Mouse (Mus musculus) thymus, adult 2 months (tissue): ENCODE measurements around the gene Lat2. TPM values are rescaled to one million over a fixed set of nuclear protein-coding genes. Genes with fewer than 3 reads are reported as not detected.

ENCODE experiments used
- DNase-seq: peaks from one replicate; pipeline ENCODE4 v3.0.0; 2021
- H3K27ac ChIP-seq: fragments of 200-500 bp; 2 replicates; pipeline ENCODE4 v1.5.1; 2012; ENCODE audit warnings: low read length, control low read depth; ENCODE audit not compliant: control insufficient read depth, insufficient read depth
- H3K27me3 ChIP-seq: fragments of 200-500 bp; 2 replicates; pipeline ENCODE4 v1.6.1; 2012; ENCODE audit warnings: mild to moderate bottlenecking, low read length, moderate library complexity, mixed read lengths; ENCODE audit not compliant: control insufficient read depth, insufficient read depth
- H3K36me3 ChIP-seq: fragments of 200-500 bp; 2 replicates; pipeline ENCODE4 v1.6.1; 2012; ENCODE audit warnings: mild to moderate bottlenecking, low read length, moderate library complexity; ENCODE audit not compliant: control insufficient read depth, insufficient read depth
- H3K4me1 ChIP-seq: fragments of 200-500 bp; replicated peaks from 2 replicates; pipeline ENCODE4 v1.6.1; 2012; ENCODE audit warnings: low read length; ENCODE audit not compliant: control insufficient read depth, insufficient read depth
- H3K4me3 ChIP-seq: fragments of 200-500 bp; 2 replicates; pipeline ENCODE4 v1.5.1; 2012; ENCODE audit warnings: mild to moderate bottlenecking, low read length, control low read depth, moderate library complexity; ENCODE audit not compliant: control insufficient read depth, insufficient read depth
- CTCF ChIP-seq: fragments of 200-500 bp; IDR thresholded peaks from 2 replicates; pipeline ENCODE4 v1.5.1; 2012; ENCODE audit warnings: mild to moderate bottlenecking, control low read depth, low read length, moderate library complexity, borderline replicate concordance; ENCODE audit not compliant: control insufficient read depth, poor library complexity, insufficient read depth; ENCODE audit errors: extremely low read depth
- POLR2A ChIP-seq: fragments of 200-500 bp; IDR thresholded peaks from 2 replicates; pipeline ENCODE4 v1.6.1; 2012; ENCODE audit warnings: mild to moderate bottlenecking, low read length, control low read depth, moderate library complexity; ENCODE audit not compliant: control insufficient read depth, poor library complexity, insufficient read depth; ENCODE audit errors: extremely low read depth
- WGBS: fragments of 180-500 bp; shearing (Covaris S2); methylation state at CpG from one replicate; pipeline ENCODE4 v1.1.7; 2018; 5-methylcytosine and 5-hydroxymethylcytosine counted together
- polyA plus RNA-seq: library from polyadenylated mRNA; depleted of rRNA; stranded (reverse); fragments of >200 nt; gene quantifications from 2 replicates; pipeline ENCODE4 v1.2.3, GENCODE M21; 2012

Lat2 gene
- polyA plus RNA-seq, 1 experiment: 7.8 TPM

- Histone ChIP-seq H3K4me1 (no peaks in the 10 kb centered on the region), H3K27me3 (no peaks in the 10 kb centered on the region), H3K36me3 (no peaks in the 10 kb centered on the region), H3K27ac (no peak overlapping the region), H3K4me3 (no peak overlapping the region)
- TF ChIP-seq CTCF (no peak), POLR2A (no peak)
- DNase-seq: no peak
- WGBS: 88% methylated on average over 8 of the region's 8 CpGs
These were observed 29.9 kb upstream of the Lat2 start for GRCm38 (mm10) chr5:134644643-134645118.

- DNase-seq: no peak
- H3K4me3 ChIP-seq: no peak overlapping the region
- WGBS: 92% methylated on average over 1 of the region's 1 CpGs
- H3K27me3 ChIP-seq: no peaks in the 10 kb centered on the region
- no peaks in the 10 kb centered on the region for H3K4me1 ChIP-seq
- no peaks in the 10 kb centered on the region for H3K36me3 ChIP-seq
- TF ChIP-seq POLR2A (no peak), CTCF (no peak)
- no peak overlapping the region for H3K27ac ChIP-seq
These were observed 29.3 kb upstream of the Lat2 start for GRCm38 (mm10) chr5:134644121-134644520.

- no peak overlapping the region for H3K27ac ChIP-seq
- WGBS: 92% methylated on average over 3 of the region's 3 CpGs
These were observed 25.5 kb upstream of the Lat2 start for GRCm38 (mm10) chr5:134640371-134640770.

GRCm38 (mm10) chr5:134639269-134639682 is 24.5 kb upstream of the Lat2 start, which contains the start of gene Eif4h:
Eif4h (minus strand) TSS chr5:134639490.
- H3K27me3 ChIP-seq: no peaks in the 10 kb centered on the region
- peak within 1 kb of the TSS; percentile 82 for H3K4me3 ChIP-seq
- under 1% methylated on average over 52 of the region's 52 CpGs for WGBS
- peak; percentile 97 for DNase-seq
- H3K36me3 ChIP-seq: peaks cover 8% of the 10 kb centered on the region; the same call in 1 of the 2 replicates
- H3K4me1 ChIP-seq: peaks cover 9% of the 10 kb centered on the region
- H3K27ac ChIP-seq: peak within 1 kb of the TSS; percentile 56
- no peak for TF ChIP-seq CTCF
- peak; percentile 75; the same call in 1 of the 2 replicates for TF ChIP-seq POLR2A

More at GRCm38 (mm10) chr5:134640371-134640770, 25.5 kb upstream of the Lat2 start:
- DNase-seq: no peak
- Histone ChIP-seq H3K4me3 (no peak overlapping the region), H3K4me1 (peaks cover 6% of the 10 kb centered on the region), H3K36me3 (peaks cover 8% of the 10 kb centered on the region; the same call in 1 of the 2 replicates), H3K27me3 (no peaks in the 10 kb centered on the region)
- TF ChIP-seq CTCF (no peak), POLR2A (no peak)

GRCm38 (mm10) chr5:134638461-134639268 is 23.8 kb upstream of the Lat2 start:
- Histone ChIP-seq H3K27ac (peak overlapping the region; percentile 56), H3K27me3 (no peaks in the 10 kb centered on the region), H3K4me1 (peaks cover 9% of the 10 kb centered on the region), H3K36me3 (peaks cover 8% of the 10 kb centered on the region; the same call in 1 of the 2 replicates), H3K4me3 (peak overlapping the region; percentile 82)
- WGBS: under 1% methylated on average over 85 of the region's 85 CpGs
- TF ChIP-seq POLR2A (no peak), CTCF (no peak)
- no peak for DNase-seq

GRCm38 (mm10) chr5:134637820-134638367 is 23.1 kb upstream of the Lat2 start:
- H3K4me1 ChIP-seq: peaks cover 9% of the 10 kb centered on the region
- H3K4me3 ChIP-seq: peak overlapping the region; percentile 82; the same call in 1 of the 2 replicates
- DNase-seq: no peak
- H3K36me3 ChIP-seq: peaks cover 11% of the 10 kb centered on the region; the same call in 1 of the 2 replicates
- WGBS: 7% methylated on average over 5 of the region's 5 CpGs
- no peaks in the 10 kb centered on the region for H3K27me3 ChIP-seq
- no peak overlapping the region for H3K27ac ChIP-seq
- TF ChIP-seq CTCF (no peak), POLR2A (no peak)
